Mouse (Mus musculus) kidney, postnatal 10 days (tissue): ENCODE results near the gene Ncf2.
A peak's percentile ranks its signal among the peaks of the same experiment; 100 is the strongest.
"Not testable (repeated sequence)": the region's sequence is repeated elsewhere in the genome, so short reads cannot be mapped to it uniquely, and the experiment has no call there.

Experiments used
- DNase-seq: peaks from one replicate; pipeline ENCODE4 v3.0.0; 2021; ENCODE audit warnings: mixed read lengths

The Ncf2 gene

GRCm38 (mm10) chr1:152799897-152800296 lies at the start of gene Ncf2:
TSS of gene Ncf2 (plus strand) at chr1:152800194.
- DNase-seq, result peak; percentile 63

- no peak for DNase-seq
Measured at GRCm38 (mm10) chr1:152750312-152750965, 49.6 kb upstream of the Ncf2 start, which contains the start of gene Apobec4. TSS of gene Apobec4 (plus strand) at chr1:152750551.

GRCm38 (mm10) chr1:152761791-152762190 lies 38.2 kb upstream of the Ncf2 start:
- DNase-seq, result no peak

- DNase-seq, result peak; percentile 98
Measured at GRCm38 (mm10) chr1:152766032-152766772, 33.8 kb upstream of the Ncf2 start, which contains the start of the genes Rgl1 and Arpc5. TSS of gene Rgl1 (minus strand) at chr1:152766351. TSS of gene Arpc5 (plus strand) at chr1:152766542.

GRCm38 (mm10) chr1:152766804-152767748 lies 32.9 kb upstream of the Ncf2 start:
- DNase-seq, result no peak

GRCm38 (mm10) chr1:152767749-152768488 lies 32.1 kb upstream of the Ncf2 start:
- peak; percentile 90 for DNase-seq

GRCm38 (mm10) chr1:152771016-152771415 lies 29.0 kb upstream of the Ncf2 start:
- no peak for DNase-seq

GRCm38 (mm10) chr1:152774601-152775000 lies 25.4 kb upstream of the Ncf2 start:
- DNase-seq, result not testable (repeated sequence)

- peak; percentile 86 for DNase-seq
Measured at GRCm38 (mm10) chr1:152779071-152779737, 20.8 kb upstream of the Ncf2 start.

- DNase-seq, result no peak
Measured at GRCm38 (mm10) chr1:152784620-152785019, 15.4 kb upstream of the Ncf2 start.

GRCm38 (mm10) chr1:152785446-152785845 lies 14.5 kb upstream of the Ncf2 start:
- not testable (repeated sequence) for DNase-seq

GRCm38 (mm10) chr1:152786953-152787352 lies 13.0 kb upstream of the Ncf2 start:
- no peak for DNase-seq

GRCm38 (mm10) chr1:152788121-152788660 lies 11.8 kb upstream of the Ncf2 start:
- no peak for DNase-seq

GRCm38 (mm10) chr1:152790254-152790653 lies 9.7 kb upstream of the Ncf2 start:
- DNase-seq, result peak; percentile 72

GRCm38 (mm10) chr1:152790821-152791220 lies 9.2 kb upstream of the Ncf2 start:
- DNase-seq, result no peak

GRCm38 (mm10) chr1:152791269-152791668 lies 8.7 kb upstream of the Ncf2 start:
- no peak for DNase-seq

- no peak for DNase-seq
Measured at GRCm38 (mm10) chr1:152792736-152793494, 7.1 kb upstream of the Ncf2 start.

GRCm38 (mm10) chr1:152793495-152794130 lies 6.4 kb upstream of the Ncf2 start:
- DNase-seq, result no peak

GRCm38 (mm10) chr1:152795688-152796255 lies 4.2 kb upstream of the Ncf2 start:
- no peak for DNase-seq
